11 mouse cellular contexts compared by ENCODE assay signal in the genomic region with DNA sequence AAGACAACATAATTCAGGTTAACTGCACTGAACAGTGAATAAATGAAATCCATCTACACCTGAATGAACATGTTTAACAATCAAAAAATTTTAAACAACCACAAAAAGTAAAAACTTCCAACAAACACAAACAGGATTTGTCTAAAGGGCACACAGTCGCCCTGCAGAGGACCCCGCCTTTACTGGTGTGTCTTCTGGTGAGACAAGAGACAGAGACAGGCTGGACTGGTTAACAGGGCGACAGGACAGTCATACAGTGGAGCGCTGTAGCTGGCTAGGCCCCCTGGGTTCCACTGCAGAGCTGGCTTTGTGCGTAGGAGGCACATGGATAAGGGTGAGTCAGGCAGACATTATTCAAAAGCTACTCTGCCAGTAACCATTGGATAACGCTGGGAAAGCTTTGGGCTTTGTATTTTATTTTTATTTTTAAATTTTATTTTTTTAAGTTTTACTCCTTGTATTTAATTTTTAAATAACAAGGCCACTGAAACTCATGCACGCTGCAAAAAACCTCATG.
"Had no signal": no experiment of that assay in that cellular context is flagged by ENCODE, and none has a peak within 500 bp of the region (broad histone marks: within the 10 kb centered on the region; RNA-seq: fewer than 3 reads in every experiment).

No protein-coding gene starts in this region.

- DNase-seq: kidney, postnatal 14 days; layer of hippocampus, adult 9-11 months; left cerebral cortex, postnatal 4 days; lung, adult 18-20 months; thymus, adult 2 months; thymus, postnatal 36 days had no signal

- H3K9me3 ChIP-seq: kidney, embryonic 15.5 days; limb, embryonic 13.5 days; midbrain, embryonic 12.5 days; stomach, embryonic 15.5 days had no signal

- H3K4me1 ChIP-seq: kidney, embryonic 15.5 days; limb, embryonic 13.5 days; midbrain, embryonic 12.5 days; stomach, embryonic 15.5 days had no signal

- H3K4me3 ChIP-seq: kidney, embryonic 15.5 days; limb, embryonic 13.5 days; midbrain, embryonic 12.5 days; stomach, embryonic 15.5 days had no signal

- H3K27ac ChIP-seq: kidney, embryonic 15.5 days; limb, embryonic 13.5 days; liver, embryonic 14.5 days; midbrain, embryonic 12.5 days; stomach, embryonic 15.5 days had no signal

- H3K27me3 ChIP-seq: kidney, embryonic 15.5 days; limb, embryonic 13.5 days; midbrain, embryonic 12.5 days; stomach, embryonic 15.5 days had no signal

- H3K9ac ChIP-seq: kidney, embryonic 15.5 days; limb, embryonic 13.5 days; liver, embryonic 14.5 days; midbrain, embryonic 12.5 days; stomach, embryonic 15.5 days had no signal

- H3K4me2 ChIP-seq: kidney, embryonic 15.5 days; limb, embryonic 13.5 days; midbrain, embryonic 12.5 days; stomach, embryonic 15.5 days had no signal
